Mouse (Mus musculus) liver, embryonic 15.5 days (tissue): ENCODE measurements around the gene Ccnj. TPM values are rescaled to one million over a fixed set of nuclear protein-coding genes. Genes with fewer than 3 reads are reported as not detected.

Experiments used
- ATAC-seq: fragments of 200-750 bp; cut with Nextera tagmentation; 2 replicates; pipeline ENCODE4 v1.8.0; 2017; ENCODE audit warnings: moderate number of reproducible peaks, mild to moderate bottlenecking, moderate library complexity; ENCODE audit not compliant: insufficient read depth
- H3K27ac ChIP-seq: fragments of 300-500 bp; sonication (generic); replicated peaks from 2 replicates; pipeline ENCODE4 v1.5.1; 2015; ENCODE audit warnings: mild to moderate bottlenecking, inconsistent platforms
- H3K27me3 ChIP-seq: fragments of 300-500 bp; sonication (generic); 2 replicates; pipeline ENCODE4 v1.6.1; 2015; ENCODE audit warnings: mild to moderate bottlenecking, inconsistent platforms
- H3K36me3 ChIP-seq: fragments of 300-500 bp; sonication (generic); replicated peaks from 2 replicates; pipeline ENCODE4 v1.6.1; 2015; ENCODE audit warnings: moderate library complexity, mild to moderate bottlenecking, inconsistent platforms
- H3K4me1 ChIP-seq: fragments of 300-500 bp; sonication (generic); replicated peaks from 2 replicates; pipeline ENCODE4 v1.6.1; 2015; ENCODE audit warnings: inconsistent platforms
- H3K4me2 ChIP-seq: fragments of 300-500 bp; sonication (generic); 2 replicates; pipeline ENCODE4 v1.6.1; 2015; ENCODE audit warnings: moderate library complexity, mild to moderate bottlenecking, inconsistent platforms
- H3K4me3 ChIP-seq: fragments of 300-500 bp; sonication (generic); replicated peaks from 2 replicates; pipeline ENCODE4 v1.5.1; 2015; ENCODE audit warnings: mild to moderate bottlenecking, inconsistent platforms
- H3K9ac ChIP-seq: fragments of 300-500 bp; sonication (generic); 2 replicates; pipeline ENCODE4 v1.6.1; 2015; ENCODE audit warnings: moderate library complexity, mild to moderate bottlenecking, inconsistent platforms
- H3K9me3 ChIP-seq: fragments of 300-500 bp; sonication (generic); replicated peaks from 2 replicates; pipeline ENCODE4 v1.6.1; 2016; ENCODE audit warnings: inconsistent platforms
- WGBS: fragments of 180-500 bp; shearing (Covaris S2); methylation state at CpG from one replicate; pipeline ENCODE4 v1.1.7; 2015; ENCODE audit warnings: mixed read lengths; ENCODE audit not compliant: insufficient replicate concordance; 5-methylcytosine and 5-hydroxymethylcytosine counted together
- polyA plus RNA-seq: library from polyadenylated mRNA; unstranded; fragments of >200 nt; fragmentation: Nextera tagmentation; extraction: Ambion mirVana; gene quantifications from 2 replicates; pipeline ENCODE4 v1.2.1, GENCODE M21; 2015

The Ccnj gene
- polyA plus RNA-seq, 1 experiment from 2014 or later: 3.4 TPM

GRCm38 (mm10) chr19:40841593-40841992 is 10.5 kb downstream of the Ccnj start:
- Histone ChIP-seq H3K27ac (no peak overlapping the region), H3K4me3 (no peak overlapping the region), H3K9ac (no peak overlapping the region), H3K36me3 (peaks cover 60% of the 10 kb centered on the region), H3K27me3 (no peaks in the 10 kb centered on the region), H3K4me1 (no peaks in the 10 kb centered on the region), H3K9me3 (no peaks in the 10 kb centered on the region), H3K4me2 (no peak overlapping the region)
- no peak for ATAC-seq
- WGBS: 77% methylated on average over 13 of the region's 13 CpGs

GRCm38 (mm10) chr19:40844731-40845130 is 13.7 kb downstream of the Ccnj start:
- Histone ChIP-seq H3K27me3 (no peaks in the 10 kb centered on the region), H3K4me1 (no peaks in the 10 kb centered on the region), H3K4me2 (no peak overlapping the region), H3K9ac (no peak overlapping the region), H3K27ac (no peak overlapping the region), H3K4me3 (no peak overlapping the region), H3K9me3 (no peaks in the 10 kb centered on the region), H3K36me3 (peaks cover 42% of the 10 kb centered on the region)
- no peak for ATAC-seq
- WGBS: 84% methylated on average over 13 of the region's 13 CpGs

GRCm38 (mm10) chr19:40849391-40849790 is 18.3 kb downstream of the Ccnj start:
- Histone ChIP-seq H3K36me3 (peaks cover 30% of the 10 kb centered on the region), H3K9me3 (no peaks in the 10 kb centered on the region), H3K4me2 (no peak overlapping the region), H3K9ac (no peak overlapping the region), H3K27ac (no peak overlapping the region), H3K4me1 (no peaks in the 10 kb centered on the region), H3K4me3 (no peak overlapping the region), H3K27me3 (0 out of 2 replicates have a peak, but pooled peaks cover 4% of the 10 kb centered on the region)
- no peak for ATAC-seq
- WGBS: 77% methylated on average over 12 of the region's 12 CpGs

- no peak overlapping the region for H3K4me2 ChIP-seq
These were observed 28.5 kb downstream of the Ccnj start for GRCm38 (mm10) chr19:40859555-40859954.

GRCm38 (mm10) chr19:40868284-40868683 is 37.2 kb downstream of the Ccnj start:
- H3K36me3 ChIP-seq: no peaks in the 10 kb centered on the region
- ATAC-seq: no peak

More at GRCm38 (mm10) chr19:40859555-40859954, 28.5 kb downstream of the Ccnj start:
- Histone ChIP-seq H3K4me1 (0 out of 2 replicates have a peak, but pooled peaks cover 5% of the 10 kb centered on the region), H3K9me3 (no peaks in the 10 kb centered on the region), H3K27ac (no peak overlapping the region), H3K4me3 (no peak overlapping the region), H3K36me3 (no peaks in the 10 kb centered on the region), H3K27me3 (peaks cover 12% of the 10 kb centered on the region), H3K9ac (no peak overlapping the region)
- 30% methylated on average over 4 of the region's 4 CpGs for WGBS
- ATAC-seq: no peak

GRCm38 (mm10) chr19:40869425-40870105 is 38.5 kb downstream of the Ccnj start:
- peaks cover 44% of the 10 kb centered on the region for H3K27me3 ChIP-seq
- H3K36me3 ChIP-seq: no peaks in the 10 kb centered on the region
- 66% methylated on average over 3 of the region's 3 CpGs for WGBS
- no peak overlapping the region for H3K9ac ChIP-seq
- no peak overlapping the region for H3K4me3 ChIP-seq
- no peak for ATAC-seq
- H3K9me3 ChIP-seq: no peaks in the 10 kb centered on the region
- no peak overlapping the region for H3K4me2 ChIP-seq
- H3K4me1 ChIP-seq: peaks cover 11% of the 10 kb centered on the region
- no peak overlapping the region for H3K27ac ChIP-seq

More at GRCm38 (mm10) chr19:40868284-40868683, 37.2 kb downstream of the Ccnj start:
- Histone ChIP-seq H3K4me1 (peaks cover 6% of the 10 kb centered on the region), H3K9ac (no peak overlapping the region), H3K4me3 (no peak overlapping the region), H3K4me2 (no peak overlapping the region), H3K27ac (no peak overlapping the region), H3K9me3 (no peaks in the 10 kb centered on the region), H3K27me3 (peaks cover 44% of the 10 kb centered on the region)
- WGBS: 33% methylated on average over 5 of the region's 5 CpGs

GRCm38 (mm10) chr19:40872955-40873665 is 42.0 kb downstream of the Ccnj start:
- Histone ChIP-seq H3K4me1 (peaks cover 11% of the 10 kb centered on the region), H3K9ac (peak overlapping the region; percentile 12; the same call in 1 of the 2 replicates), H3K4me3 (peak overlapping the region; percentile 59), H3K36me3 (no peaks in the 10 kb centered on the region), H3K4me2 (peak overlapping the region; percentile 81), H3K27ac (peak overlapping the region; percentile 45), H3K9me3 (no peaks in the 10 kb centered on the region), H3K27me3 (peaks cover 59% of the 10 kb centered on the region)
- WGBS: 3% methylated on average over 51 of the region's 51 CpGs
- peak; percentile 90 for ATAC-seq

GRCm38 (mm10) chr19:40881700-40882099 is 50.6 kb downstream of the Ccnj start:
- Histone ChIP-seq H3K36me3 (no peaks in the 10 kb centered on the region), H3K9ac (no peak overlapping the region), H3K4me2 (no peak overlapping the region), H3K27ac (no peak overlapping the region), H3K9me3 (no peaks in the 10 kb centered on the region), H3K4me3 (no peak overlapping the region), H3K27me3 (peaks cover 70% of the 10 kb centered on the region), H3K4me1 (no peaks in the 10 kb centered on the region)
- no peak for ATAC-seq
- 72% methylated on average over 4 of the region's 4 CpGs for WGBS

- 0 out of 2 replicates have a peak, but pooled peaks cover 1% of the 10 kb centered on the region for H3K9me3 ChIP-seq
- H3K27me3 ChIP-seq: peaks cover 66% of the 10 kb centered on the region
- peaks cover 2% of the 10 kb centered on the region for H3K4me1 ChIP-seq
- no peak overlapping the region for H3K4me3 ChIP-seq
- no peak overlapping the region for H3K27ac ChIP-seq
- WGBS: 67% methylated on average over 1 of the region's 1 CpGs
- no peak overlapping the region for H3K4me2 ChIP-seq
- no peak for ATAC-seq
- H3K9ac ChIP-seq: no peak overlapping the region
- H3K36me3 ChIP-seq: no peaks in the 10 kb centered on the region
These were observed 57.8 kb downstream of the Ccnj start for GRCm38 (mm10) chr19:40888887-40889286.

GRCm38 (mm10) chr19:40894071-40894506 is 63.0 kb downstream of the Ccnj start:
- Histone ChIP-seq H3K9ac (peak overlapping the region; percentile 74), H3K36me3 (no peaks in the 10 kb centered on the region), H3K4me2 (peak overlapping the region; percentile 81), H3K4me3 (peak overlapping the region; percentile 82), H3K9me3 (0 out of 2 replicates have a peak, but pooled peaks cover 5% of the 10 kb centered on the region), H3K27me3 (peaks cover 34% of the 10 kb centered on the region), H3K27ac (peak overlapping the region; percentile 83), H3K4me1 (peaks cover 11% of the 10 kb centered on the region)
- ATAC-seq: peak; percentile 36
- WGBS: 53% methylated on average over 21 of the region's 21 CpGs
